Mouse (Mus musculus): ENCODE measurements at regions not wholly inside any gene's neighbourhood (a gene's known extent, or its start where the extent isn't known, plus 50 kb on each side); places are given as distances from the start of the nearest gene placed in this dataset.
A peak's percentile ranks its signal among the peaks of the same experiment; 100 is the strongest.

DNA sequence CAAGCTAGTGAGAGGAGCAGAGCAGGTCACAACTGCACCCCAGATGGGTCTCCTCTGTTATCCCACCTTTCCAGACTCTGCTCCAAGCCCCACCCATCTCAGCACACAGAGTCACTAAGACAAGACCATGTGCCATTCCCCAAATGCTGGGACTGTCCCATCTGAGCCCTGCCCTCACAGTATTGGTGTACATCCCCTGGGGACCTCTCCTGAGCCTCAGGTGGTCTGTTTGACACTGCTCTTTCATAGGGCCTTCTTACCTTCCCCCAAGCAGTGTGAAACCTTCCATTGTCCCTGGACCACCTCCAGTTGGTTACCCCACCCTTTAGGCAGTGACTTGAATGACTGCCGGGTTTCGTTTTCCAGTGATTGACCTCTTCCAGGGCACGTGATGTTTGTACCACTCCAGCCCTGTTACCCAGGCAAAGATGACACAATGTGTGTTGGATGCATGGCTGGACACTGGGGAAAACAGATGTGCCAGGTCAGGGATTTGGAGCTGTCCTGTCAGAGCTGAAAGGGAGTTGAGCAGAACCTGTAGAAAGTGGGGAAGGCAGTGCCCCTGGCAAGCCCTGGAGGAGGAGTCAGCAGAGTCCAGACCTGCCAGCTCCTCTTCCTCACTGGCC is 219.5 kb upstream of the Zmiz1 start:
- DNase-seq = no peak

DNA sequence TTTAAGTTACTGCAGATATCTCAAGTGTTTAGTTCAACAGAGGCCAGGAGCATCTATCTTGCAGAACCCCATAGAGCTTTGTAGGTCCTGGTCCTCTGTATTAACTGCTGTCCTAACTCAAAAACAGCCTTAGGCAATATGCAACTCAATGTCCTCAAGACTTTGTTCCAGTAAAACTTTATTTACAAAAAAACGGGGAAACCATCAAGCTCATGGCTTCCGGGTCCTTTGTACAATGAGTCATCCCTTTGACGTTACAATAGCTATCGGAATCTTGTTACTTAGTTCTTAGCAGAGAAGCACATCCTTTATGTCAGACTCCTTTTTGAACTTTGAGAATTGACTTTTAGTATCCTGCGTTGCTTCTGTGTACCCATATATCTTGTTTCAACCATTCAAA is 216.2 kb upstream of the Zmiz1 start:
- DNase-seq = no peak

DNA sequence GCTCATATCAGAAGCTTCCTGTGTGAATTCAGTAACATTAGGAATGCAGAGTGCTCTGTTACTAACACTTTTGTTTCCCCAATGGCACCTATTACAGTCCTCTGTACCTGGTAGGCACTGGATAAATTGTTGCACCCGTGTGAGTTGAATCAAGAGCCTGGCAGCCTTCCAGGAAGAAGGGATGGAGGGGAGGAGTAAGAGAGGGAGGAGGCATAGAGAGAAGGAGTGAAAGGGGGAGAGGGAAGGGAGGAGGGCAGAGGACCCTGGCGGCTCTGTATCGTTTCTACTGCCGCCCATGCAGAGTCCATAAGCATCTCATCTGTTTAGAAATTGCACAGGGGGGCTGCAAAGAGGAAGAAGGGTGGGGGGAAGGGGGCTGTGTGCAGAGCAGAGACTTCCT is 215.7 kb upstream of the Zmiz1 start:
- DNase-seq = no peak

DNA sequence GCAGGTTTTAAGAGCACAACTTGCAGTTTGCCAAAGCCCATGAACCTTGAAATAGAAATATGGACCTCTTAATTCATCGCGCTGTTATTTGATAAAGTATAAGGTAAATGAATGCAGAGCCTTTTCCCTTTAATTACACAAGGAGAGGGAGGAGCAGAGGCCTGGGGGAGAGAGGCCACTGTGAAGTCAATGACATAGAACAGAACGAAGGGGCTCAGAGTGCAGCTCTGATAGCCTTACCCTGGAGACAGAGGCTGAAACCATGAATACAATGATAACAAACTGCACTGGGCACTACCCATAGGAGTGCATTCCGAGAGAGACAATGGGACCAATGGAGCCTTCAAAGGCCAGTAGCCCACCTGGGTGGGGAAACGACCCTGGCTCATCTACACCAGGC is 215.3 kb upstream of the Zmiz1 start:
- DNase-seq = no peak

DNA sequence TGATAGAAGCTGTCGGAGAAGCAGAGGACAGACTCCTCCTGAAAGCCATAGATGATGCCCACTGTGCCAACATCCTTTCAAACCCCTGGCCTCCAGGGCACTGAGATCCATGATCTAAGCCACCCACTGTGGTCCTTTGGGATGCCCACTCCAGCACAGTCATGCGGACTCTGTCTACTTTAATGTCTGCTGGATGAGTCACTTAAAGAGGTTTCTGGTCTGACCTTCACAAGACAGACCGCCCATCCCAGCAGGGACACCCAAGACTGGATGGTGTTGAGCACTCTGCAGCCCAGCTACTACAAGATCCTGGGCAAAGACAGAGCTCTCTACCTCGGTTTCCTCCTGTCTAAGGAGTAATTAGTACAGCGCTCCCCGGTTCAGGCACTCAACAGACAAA is 214.1 kb upstream of the Zmiz1 start:
- no peak for DNase-seq

DNA sequence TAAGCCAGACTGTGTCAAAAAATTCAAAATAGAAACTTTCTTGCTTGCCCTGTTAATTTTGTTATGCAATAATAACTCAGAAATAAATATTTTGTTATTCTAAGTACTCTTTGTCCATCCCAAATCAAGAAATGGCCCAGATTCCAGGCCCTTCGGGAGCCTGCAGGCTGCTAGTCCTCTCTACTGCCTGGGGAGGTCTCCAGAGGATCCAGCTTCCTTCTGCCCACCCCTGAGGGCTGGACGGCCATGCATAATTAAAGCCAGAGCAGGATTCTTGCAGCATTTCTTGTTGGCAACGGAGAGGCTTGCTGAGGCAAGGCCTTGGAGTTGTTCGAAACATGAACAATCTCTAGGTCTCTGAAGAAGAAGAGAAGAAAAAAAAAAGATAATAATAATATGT is 213.3 kb upstream of the Zmiz1 start:
- peak; percentile 53 to 54 for DNase-seq

DNA sequence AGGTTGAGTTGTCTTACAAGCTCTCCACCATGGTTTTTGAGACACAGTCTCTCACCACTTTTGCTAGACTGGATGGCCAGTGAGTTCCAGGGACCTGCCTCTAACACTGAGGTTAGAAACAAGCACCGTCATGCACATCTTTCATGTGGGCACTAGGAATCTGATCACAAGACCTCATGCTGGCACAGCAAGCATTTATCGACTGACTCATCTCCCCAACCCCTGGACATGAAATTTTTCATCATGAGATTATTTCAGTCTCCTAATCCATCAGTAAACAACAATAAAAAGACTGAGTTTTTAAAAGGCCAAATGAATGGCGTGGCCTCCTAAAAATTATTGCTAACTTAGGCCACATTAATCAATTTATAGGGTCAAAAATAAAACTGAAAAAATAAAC is 210.0 kb upstream of the Zmiz1 start:
- no peak for DNase-seq

DNA sequence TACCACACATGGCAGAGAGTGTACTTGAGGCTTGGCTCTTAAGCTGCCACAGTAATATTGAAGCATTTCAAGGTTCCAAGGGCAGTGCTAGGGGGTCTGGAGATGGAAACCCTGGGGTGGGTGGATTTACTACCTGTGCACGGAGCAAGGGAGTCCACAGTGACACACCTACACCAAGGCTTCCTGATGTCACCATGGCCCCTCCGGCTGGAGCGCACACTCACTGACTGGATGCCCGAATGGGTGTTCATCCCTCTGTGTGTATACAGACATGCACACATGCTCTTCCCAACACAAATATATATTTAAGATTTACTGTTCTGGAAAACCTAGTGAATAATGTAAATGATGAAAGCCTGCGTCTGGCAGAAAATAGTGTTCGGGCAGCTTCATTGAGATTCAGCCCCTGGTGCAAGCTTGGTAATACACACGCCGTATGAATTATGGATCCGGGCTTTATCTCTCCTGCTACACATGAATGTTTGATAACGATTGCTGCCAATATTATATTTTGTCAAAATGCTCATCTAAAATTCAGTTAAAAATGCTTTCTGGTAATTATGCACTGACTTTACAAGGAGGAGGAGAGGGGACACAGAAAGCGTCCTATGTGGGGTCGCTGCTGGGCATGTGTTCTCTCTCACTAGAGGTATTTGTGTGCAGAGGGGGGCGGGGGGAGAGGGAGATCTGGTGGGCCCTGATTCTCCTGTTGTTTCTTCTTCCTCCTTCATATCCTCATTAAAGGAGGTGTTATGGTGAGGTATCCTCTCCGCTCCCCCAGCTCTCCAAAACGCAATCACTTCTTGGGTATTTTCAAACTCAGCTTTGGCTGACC is 205.8 kb upstream of the Zmiz1 start:
- DNase-seq = no peak

DNA sequence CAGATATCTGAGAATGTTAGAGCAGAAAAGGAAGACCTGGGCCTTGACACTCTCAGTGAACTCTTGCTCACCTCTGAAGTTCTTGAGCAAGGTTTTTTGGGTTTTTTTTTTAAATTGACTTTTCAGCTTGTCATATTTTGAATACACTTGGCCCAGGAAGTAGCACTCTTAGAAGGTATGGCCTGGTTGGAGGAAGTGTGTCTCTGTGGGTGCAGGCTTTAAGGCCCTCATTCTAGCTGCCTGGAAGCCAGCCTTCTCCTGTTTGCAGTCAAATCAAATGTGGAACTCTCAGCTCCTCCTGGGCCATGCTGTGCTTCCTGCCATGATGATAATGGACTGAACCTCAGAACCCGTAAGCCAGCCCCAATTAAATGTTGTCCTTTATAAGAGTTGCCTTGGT is 195.9 kb upstream of the Zmiz1 start:
- DNase-seq = no peak

DNA sequence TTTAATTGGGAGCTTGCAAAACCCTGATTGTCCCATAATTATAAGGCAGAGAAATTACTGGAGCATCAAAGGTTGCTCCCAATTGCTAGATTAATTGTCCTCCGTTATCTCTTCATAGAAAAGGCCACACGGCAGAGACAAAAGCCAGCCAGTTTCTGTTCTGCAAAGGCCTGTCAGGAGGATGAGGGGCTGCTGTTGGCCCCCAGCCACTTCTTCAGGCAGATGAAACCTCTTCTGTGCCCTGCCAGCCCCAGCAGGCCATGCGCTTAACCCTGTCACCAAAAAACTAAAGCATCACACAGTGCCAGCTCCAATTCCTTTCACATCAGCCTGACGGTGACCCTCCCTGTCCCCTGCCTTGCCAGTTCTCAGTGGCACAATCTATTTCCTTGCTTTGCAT is 192.1 kb upstream of the Zmiz1 start:
- DNase-seq = no peak

DNA sequence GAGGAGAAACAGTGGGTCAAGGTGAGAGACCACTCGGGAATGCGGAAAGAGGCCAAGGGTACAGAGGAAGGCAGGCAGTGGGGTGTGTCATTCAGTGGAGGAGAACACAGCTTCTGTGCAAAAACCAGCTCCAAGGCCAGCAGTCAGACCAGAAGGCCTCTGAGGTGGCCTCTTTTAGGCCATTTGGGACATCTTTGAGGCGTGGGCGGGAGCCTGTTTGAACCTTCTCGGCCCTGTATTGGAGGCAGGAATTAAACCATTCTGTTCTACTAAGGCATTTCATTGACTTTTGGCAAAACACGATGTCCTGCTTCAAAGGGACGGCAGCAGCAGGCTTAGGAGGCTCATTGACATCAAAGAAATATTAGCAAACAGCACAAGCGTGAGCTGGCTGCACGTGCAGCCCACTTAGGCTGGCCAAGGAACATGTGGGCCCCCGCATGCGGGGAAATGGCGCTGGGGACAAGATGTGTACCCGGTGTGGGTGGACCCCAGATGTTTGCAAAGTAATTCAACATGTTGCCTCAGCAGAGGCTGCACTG is 190.8 kb upstream of the Zmiz1 start:
- peak; percentile 53 to 76 for DNase-seq

DNA sequence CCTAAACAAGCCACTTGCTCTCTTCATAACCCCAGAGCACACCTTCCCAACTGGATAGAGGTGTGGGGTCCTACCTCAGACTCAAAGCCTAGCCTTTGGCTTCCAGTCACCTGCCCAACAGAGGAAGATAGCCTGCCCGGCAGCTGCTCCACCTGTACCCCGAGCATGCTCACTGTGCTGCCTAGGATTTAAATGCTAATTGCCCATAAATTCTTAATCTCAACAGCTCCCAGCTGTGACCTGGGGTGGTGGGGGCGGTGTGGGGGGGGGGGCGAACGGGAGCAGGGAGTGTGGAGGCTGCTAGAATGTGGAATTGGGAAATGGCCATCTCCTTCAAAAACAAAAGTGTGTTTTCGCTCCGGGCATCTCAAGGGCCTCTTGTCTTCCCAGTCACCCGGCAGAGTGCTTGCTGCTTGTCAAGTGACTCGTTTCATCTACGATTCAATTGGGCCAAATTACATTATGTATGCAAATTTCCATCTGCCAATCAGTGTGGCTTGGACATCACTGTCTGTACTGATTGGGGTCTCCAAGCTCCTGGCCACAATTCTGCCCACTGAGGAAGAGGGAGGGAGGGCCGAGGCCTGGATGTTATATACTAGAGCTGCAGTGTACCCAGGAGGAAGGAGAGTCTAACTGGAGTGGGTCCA is 188.6 kb upstream of the Zmiz1 start:
- DNase-seq = peak; percentile 64 to 79

DNA sequence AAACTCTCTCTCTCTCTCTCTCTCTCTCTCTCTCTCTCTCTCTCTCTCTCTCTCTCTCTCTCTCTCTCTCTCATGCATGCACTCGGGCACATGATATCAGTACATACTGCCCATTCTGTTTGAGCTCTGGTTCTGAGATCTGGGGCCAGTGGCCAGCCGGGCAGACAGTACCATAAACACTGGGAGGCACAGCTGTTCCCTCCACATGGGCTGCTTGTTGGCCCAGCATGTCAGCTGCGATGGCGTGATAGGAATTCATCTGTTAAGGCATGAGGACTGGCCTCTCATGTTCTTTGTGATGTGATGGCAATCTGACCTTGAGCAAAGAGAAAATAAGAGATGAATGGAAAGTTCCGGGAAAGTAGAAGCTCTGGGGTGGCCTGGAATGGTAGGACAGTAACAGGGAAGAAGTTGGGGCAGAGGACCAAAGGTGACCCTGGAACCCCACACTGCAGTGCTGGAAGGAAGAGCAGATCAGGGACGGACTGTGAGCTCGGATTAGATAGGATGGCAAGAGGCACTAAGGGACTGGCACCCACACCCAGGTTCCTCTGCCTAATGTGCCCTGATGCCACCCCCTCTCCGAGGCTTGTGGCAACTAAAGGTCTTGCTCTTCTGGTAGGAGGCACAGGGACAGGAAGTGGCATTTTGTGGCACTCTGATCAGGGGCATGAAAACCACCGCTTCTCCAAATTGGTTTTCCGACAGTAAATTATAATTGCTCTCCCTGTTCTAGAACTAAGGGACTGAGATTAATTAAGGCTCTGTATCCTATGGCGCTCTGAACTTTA is 186.4 kb upstream of the Zmiz1 start:
- no peak for DNase-seq

DNA sequence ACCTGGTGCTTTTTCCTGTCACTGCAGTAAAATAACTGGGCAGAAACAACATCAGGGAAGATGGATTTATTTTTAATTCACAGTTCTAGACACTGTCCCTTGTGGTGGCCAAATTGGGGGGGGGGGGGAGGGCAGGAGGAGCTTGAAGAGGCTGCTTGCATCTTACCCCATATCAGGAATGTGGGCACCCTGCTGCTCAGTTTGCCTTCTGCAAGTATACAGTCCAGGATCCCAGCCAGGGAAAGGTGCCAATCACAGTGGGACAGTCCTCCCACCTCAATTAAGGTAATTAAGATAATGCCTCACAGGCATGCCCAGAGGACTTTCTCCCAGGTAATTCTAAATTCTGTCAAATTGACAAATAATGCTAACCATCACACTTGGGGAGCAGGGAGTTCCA is 179.2 kb upstream of the Zmiz1 start:
- DNase-seq = no peak

DNA sequence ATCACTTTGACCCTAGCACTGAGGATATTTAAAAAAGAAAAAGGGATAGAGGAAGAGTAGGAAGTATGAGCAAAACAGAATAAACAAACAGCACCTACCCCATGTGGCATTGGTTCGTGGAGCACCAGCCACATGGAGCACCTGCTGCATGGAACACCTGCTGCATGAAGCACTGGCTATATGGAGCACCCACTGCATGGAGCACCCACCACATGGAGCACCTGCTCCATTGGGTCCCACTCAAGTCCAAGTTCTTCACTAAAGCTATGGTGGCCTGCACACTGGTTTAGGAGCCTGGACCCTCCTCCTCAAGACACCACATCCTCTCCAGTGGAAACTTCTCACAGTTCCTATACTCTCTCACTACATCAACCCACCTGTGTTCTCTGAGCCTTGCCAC is 166.4 kb upstream of the Zmiz1 start:
- DNase-seq = no peak

DNA sequence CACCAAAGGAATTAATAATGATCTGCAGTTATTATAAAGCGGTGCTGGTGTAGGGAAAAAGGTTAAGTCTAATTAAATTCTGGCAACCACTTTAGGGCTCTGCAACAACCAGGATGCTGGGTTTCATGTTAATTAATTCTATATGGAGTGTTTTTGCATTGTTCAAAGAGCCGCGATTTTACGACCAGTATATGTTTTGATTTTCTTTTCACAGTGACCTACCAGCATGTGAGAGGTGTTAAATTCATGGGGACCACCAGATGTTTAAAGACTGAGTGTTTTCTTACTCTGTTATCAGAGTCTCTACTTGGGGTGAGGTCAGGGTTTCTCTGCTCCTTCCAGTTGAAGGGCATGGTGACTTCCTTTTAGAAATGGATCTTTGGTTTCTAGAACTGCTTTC is 164.8 kb upstream of the Zmiz1 start:
- DNase-seq = no peak

DNA sequence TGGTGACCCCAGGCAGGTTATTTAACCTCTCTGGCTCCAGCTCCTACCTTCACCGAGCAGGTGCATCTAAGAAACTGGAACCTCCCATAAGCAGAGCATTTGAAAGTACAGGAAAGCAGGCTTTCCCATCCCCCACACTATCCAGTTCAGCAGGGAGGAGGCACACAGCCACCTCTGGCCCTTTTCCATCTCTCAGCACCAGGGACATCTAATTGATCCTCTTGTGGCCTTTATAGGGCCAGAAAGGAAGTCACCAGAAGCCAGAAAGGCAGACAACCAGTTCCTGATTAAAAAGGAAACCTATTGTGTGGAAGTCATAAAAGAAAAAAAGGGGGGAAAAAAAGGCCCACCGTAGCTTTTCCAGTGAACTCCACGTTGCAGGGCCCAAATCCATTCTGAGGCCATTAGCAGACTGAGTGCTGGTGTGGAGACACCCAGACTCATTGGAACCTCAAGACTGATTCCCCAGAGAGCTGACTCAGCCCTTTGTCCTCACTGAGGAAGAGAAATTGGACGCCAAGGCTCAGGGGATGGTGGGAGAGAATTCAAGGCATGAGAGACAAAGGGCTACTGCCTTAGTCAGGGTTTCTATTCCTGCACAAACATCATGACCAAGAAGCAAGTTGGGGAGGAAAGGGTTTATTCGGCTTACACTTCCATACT is 163.2 kb upstream of the Zmiz1 start:
- no peak for DNase-seq

DNA sequence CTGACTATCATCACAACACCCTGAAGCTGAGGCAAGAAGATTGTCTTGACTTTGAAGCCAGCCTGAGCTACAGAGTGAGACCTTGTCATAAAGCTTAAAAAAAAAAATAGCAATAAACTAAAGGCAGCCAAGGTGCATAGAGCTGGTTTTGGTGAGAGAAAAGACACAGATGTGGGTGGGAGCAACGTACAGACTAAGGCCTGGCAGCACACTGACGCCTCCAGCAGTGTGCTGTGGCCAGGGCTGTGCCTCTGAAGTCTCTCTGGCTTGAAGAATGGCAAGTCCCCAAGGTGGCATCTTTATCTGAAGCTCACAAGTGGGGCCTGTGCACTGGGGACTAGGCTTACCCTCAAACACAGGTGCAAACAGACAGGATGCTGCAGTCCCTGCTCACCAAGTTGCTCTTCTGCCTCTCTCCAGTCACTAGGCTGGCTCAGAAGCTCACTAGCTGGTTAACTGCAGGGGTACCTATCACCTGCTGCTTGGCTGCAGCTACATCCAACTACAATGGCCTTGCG is 159.3 kb upstream of the Zmiz1 start:
- DNase-seq = no peak

DNA sequence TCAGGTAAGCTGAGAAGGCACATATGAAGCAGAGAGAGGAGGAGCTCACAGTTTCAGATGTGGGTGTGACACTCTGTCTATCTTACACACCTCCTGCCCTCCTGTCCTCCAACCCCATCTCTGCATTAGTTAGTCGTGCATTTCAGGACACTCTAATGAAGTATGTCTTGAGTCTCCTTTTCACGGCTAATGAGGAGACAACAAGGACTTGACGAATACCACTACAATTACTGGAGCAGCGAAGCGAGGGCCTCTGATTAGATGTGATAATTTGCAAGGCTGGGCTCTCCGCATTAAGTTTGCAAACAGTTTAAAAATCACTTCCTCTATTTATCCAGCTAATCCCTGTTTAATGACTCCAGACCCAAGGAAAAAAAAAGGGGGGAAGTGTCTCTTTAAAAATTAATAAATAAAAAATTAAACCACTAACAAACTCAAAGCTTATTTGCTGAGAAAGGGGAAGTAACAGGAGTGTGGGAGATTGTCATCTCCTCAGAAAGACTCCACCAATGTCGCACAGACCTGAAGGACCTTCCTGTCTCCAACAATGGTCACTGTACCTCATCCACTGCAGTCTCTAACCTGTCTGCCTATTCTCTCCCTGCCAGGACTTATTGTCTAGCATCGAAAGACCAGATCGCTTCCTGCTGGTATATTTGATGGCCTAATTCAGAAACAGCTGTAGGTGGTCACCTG is 157.5 kb upstream of the Zmiz1 start:
- no peak for DNase-seq

DNA sequence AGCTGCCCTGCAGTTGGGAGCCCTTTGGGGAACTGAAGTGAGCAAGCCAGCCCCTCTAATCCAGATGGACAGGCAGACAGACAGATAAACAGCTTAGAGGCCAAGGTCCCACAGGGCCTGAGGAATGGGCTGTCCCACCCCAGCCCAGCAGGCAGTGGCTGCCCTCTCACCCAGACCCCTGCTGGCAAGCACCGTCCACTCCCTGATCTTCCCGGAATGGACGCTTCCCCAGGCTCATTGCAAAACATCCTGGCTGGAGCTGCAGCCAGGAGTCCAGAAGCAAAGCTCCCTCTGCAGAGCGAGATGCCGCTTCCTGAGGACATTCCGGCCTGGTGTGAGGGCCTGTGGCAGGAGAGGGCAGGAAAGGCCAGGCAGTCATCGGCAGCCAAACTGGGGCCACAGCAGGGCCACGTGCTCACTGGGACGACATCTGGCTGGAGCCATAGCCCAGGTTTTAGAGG is 154.6 kb upstream of the Zmiz1 start:
- DNase-seq = peak; percentile 86 to 90

DNA sequence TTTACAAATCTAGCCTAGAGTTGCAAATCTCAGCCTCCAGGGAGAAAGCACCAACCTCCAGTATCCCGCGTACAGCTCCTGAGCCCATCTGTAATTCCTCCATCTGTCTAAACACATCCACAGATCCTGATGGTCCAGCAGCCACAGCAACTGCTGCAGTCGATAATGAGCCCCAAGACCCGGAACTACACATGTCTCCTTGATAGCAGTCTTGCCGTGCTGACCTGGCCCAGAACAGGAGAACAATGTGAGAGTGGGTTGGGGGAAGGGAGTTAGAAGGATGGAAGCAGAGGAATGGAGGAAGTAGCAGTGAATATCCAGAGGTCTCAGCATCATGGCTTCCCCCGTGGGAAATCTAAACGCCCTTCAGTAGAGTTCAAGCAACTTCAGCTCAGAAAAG is 152.8 kb upstream of the Zmiz1 start:
- DNase-seq = no peak

Data from lung, adult 18-20 months (tissue).